Mouse (Mus musculus) embryonic fibroblast, embryonic 13.5 days (primary cell): ENCODE data around the gene Psmc3.
A peak's percentile ranks its signal among the peaks of the same experiment; 100 is the strongest.

Experiments
- CTCF ChIP-seq: IDR thresholded peaks from 2 replicates; pipeline ENCODE4 v1.5.1; 2011; ENCODE audit warnings: mild to moderate bottlenecking, control low read depth, low read length, moderate library complexity, borderline replicate concordance; ENCODE audit not compliant: insufficient read depth
- POLR2A ChIP-seq: IDR thresholded peaks from 2 replicates; pipeline ENCODE4 v1.6.1; 2011; ENCODE audit warnings: low read depth, mild to moderate bottlenecking, control low read depth, low read length, moderate library complexity

DNA sequence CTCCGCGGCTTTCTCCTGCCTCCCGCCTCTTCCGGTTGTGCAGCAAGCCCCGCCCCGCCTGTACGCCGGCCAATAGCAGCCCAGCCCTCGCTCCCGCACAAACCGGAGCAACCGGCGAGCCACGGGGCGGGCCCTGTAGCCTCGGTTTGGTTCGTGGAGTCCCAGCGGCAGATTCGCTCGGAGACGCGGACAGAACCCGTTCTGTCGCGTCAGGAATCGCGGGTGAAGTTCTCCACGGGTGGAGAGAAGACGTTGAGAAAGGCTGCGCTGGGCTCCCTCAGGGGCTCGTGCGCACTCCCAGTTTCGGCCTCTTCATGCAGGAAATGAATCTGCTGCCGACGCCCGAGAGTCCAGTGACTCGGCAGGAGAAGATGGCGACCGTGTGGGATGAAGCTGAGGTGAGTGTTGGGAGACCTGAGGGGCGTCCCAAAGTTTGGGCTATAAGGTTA lies at the start of gene Psmc3:
- TF ChIP-seq POLR2A (peak; percentile 83), CTCF (no peak)
